In the genomic region with DNA sequence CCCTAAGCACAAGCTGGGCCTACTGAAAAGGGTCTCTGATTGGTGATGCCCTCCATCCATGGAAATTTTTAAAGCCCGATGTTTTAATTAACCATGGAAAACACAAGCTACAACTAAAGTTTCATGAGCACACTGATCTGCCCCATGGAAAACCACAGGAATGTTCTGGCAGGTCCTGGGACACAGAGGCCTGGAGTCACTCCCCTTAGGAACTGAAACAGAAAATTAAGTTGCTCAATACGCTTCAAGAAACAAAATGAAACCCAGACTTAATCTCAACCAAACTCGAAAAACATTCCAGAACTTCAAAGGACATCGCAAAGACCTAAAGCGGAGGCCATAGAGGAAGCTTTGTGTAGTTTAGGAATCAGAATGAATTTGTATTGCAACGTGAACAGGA, we compare ENCODE assay signal across 12 mouse cellular contexts.
A peak's percentile ranks its signal among the peaks of the same experiment; 100 is the strongest.
DNase-seq lines count a peak whose midpoint lies in the region; ATAC-seq and TF ChIP-seq lines count a peak whose summit lies in the region.
"Had no signal": no experiment of that assay in that cellular context is flagged by ENCODE, and none has a peak within 500 bp of the region (broad histone marks: within the 10 kb centered on the region; RNA-seq: fewer than 3 reads in every experiment).

No protein-coding gene starts in this region.

- DNase-seq in heart, adult 9 months (ENCODE audit: low spot score in 2 of 2): peak; percentile 59 to 62
- no peak for DNase-seq in heart, postnatal 25 days (ENCODE audit: low spot score)
- DNase-seq in Patski (ENCODE audit: low read depth, low spot score): peak; percentile 73
- DNase-seq in gastrocnemius, postnatal 25 days: peak; percentile 63
- DNase-seq in frontal cortex, postnatal 36 days (ENCODE audit: low spot score in 2 of 2): no peak
- no peak for DNase-seq in spleen, postnatal 14 days (ENCODE audit: low spot score in 2 of 2)
- DNase-seq: cerebellum, postnatal 14 days; thymus, postnatal 25 days had no signal

- 64% methylated on average over 6 of the region's 6 CpGs for WGBS in lung, embryonic 16.5 days

- H3K9me3 ChIP-seq in lung, embryonic 16.5 days (ENCODE audit: control insufficient read depth, low read length): peaks cover 6% of the 10 kb centered on the region; the same call in 1 of the 2 replicates

- intact Hi-C loops in heart, postnatal 25 days (cut with DNase I): no loop called here

- peak overlapping the region; percentile 13 for H3K27ac ChIP-seq in lung, embryonic 16.5 days (ENCODE audit: low read length)
- H3K27ac ChIP-seq: neural tube, embryonic 12.5 days had no signal

- no peak overlapping the region for H3K4me2 ChIP-seq in lung, embryonic 16.5 days (ENCODE audit: low read depth, low read length)
- H3K4me2 ChIP-seq: hindbrain, embryonic 12.5 days; neural tube, embryonic 12.5 days had no signal

- no peak for TF ChIP-seq CTCF in Patski (IDR thresholded peaks at IDR 0.05)

- in situ Hi-C loops in Patski (cut with MboI; ENCODE audit: low pct_unique_long_range_greater_than_20kb): no loop called here

- H3K4me1 ChIP-seq in lung, embryonic 16.5 days (replicated peaks; ENCODE audit: control insufficient read depth, insufficient read depth, low read length): peaks cover 19% of the 10 kb centered on the region

- ATAC-seq in Patski: peak; percentile 81
- ATAC-seq in lung, embryonic 16.5 days (ENCODE audit: low read depth): no peak
- no peak for ATAC-seq in CD4-positive, CD25-positive, alpha-beta regulatory T cell, adult 4 months

- no peak overlapping the region for H3K4me3 ChIP-seq in lung, embryonic 16.5 days (ENCODE audit: low read length)
- H3K4me3 ChIP-seq: hindbrain, embryonic 12.5 days; neural tube, embryonic 12.5 days had no signal

- no peaks in the 10 kb centered on the region for H3K27me3 ChIP-seq in Patski
- no peaks in the 10 kb centered on the region for H3K27me3 ChIP-seq in lung, embryonic 16.5 days (ENCODE audit: control insufficient read depth, insufficient read depth, low read depth, low read length)
- H3K27me3 ChIP-seq: hindbrain, embryonic 12.5 days; neural tube, embryonic 12.5 days had no signal

- H3K36me3 ChIP-seq in lung, embryonic 16.5 days (ENCODE audit: control insufficient read depth, insufficient read depth, low read length): peaks cover 2% of the 10 kb centered on the region; the same call in 1 of the 2 replicates

- no peak overlapping the region for H3K9ac ChIP-seq in lung, embryonic 16.5 days (ENCODE audit: low read length)
- H3K9ac ChIP-seq: hindbrain, embryonic 12.5 days; neural tube, embryonic 12.5 days had no signal

- CTCF ChIA-PET in Patski (lab: Charles Lee): interaction anchor here (0.8 to 2.1 kb wide), 10 partner anchors 11 to 173 kb away, joined by 3 to 6 read pairs (median 4); no protein-coding TSS in a partner anchor

- POLR2A ChIA-PET in Patski (lab: Charles Lee): interaction anchor here (0.6 to 1.1 kb wide), 4 partner anchors 46 to 66 kb away, joined by 3 to 4 read pairs (median 3); no protein-coding TSS in a partner anchor

Comparison
In these comparisons a context has a peak if more than half of its experiments do, and no peak if none do; other contexts are left out.
1. DNase-seq: peak in heart, adult 9 months (2 of 2), Patski (single experiment) and gastrocnemius, postnatal 25 days (single experiment); none in heart, postnatal 25 days (single experiment), frontal cortex, postnatal 36 days (0 of 2) and spleen, postnatal 14 days (0 of 2).